Mouse (Mus musculus): ENCODE results near the gene Traf3. TPM values are rescaled to one million over a fixed set of nuclear protein-coding genes. Genes with fewer than 3 reads are reported as not detected.

Traf3 gene
- polyA plus RNA-seq, 1 experiment from 2014 or later = 4.4 TPM

- ATAC-seq (ENCODE audit: low FRiP score, low TSS enrichment) = no peak
These were observed 52.7 kb downstream of the Traf3 start for GRCm38 (mm10) chr12:111218867-111219266.

GRCm38 (mm10) chr12:111225197-111225780 lies 59.1 kb downstream of the Traf3 start:
- Histone ChIP-seq H3K27ac (replicated peaks) (no peak overlapping the region), H3K4me3 (ENCODE audit: low read depth, low read length) (no peak overlapping the region), H3K27me3 (ENCODE audit: control insufficient read depth, insufficient read depth, low read length) (no peaks in the 10 kb centered on the region), H3K9ac (ENCODE audit: low read length) (no peak overlapping the region), H3K4me2 (replicated peaks; ENCODE audit: low read depth) (no peak overlapping the region), H3K9me3 (ENCODE audit: control insufficient read depth, low read length) (no peaks in the 10 kb centered on the region), H3K4me1 (replicated peaks; ENCODE audit: control insufficient read depth, insufficient read depth) (no peaks in the 10 kb centered on the region), H3K36me3 (ENCODE audit: control insufficient read depth, insufficient read depth, low read length) (0 out of 2 replicates have a peak, but pooled peaks cover 6% of the 10 kb centered on the region)
- no peak for DNase-seq (ENCODE audit: low spot score)
- WGBS = 52% methylated on average over 10 of the region's 10 CpGs
- no peak for TF ChIP-seq EP300 (optimal IDR thresholded peaks at IDR 0.05)
- TF ChIP-seq CTCF (IDR thresholded peaks at IDR 0.05; ENCODE audit: low read depth) = peak; percentile 20; the same call in 1 of the 2 replicates
- no peak for ATAC-seq (ENCODE audit: low FRiP score, low TSS enrichment)

More at GRCm38 (mm10) chr12:111218867-111219266, 52.7 kb downstream of the Traf3 start:
- no peak for DNase-seq (ENCODE audit: low spot score)
- H3K9ac ChIP-seq (ENCODE audit: low read length) = no peak overlapping the region
- TF ChIP-seq EP300 (optimal IDR thresholded peaks at IDR 0.05) (no peak), CTCF (IDR thresholded peaks at IDR 0.05; ENCODE audit: low read depth) (no peak)
- 0 out of 2 replicates have a peak, but pooled peaks cover 6% of the 10 kb centered on the region for H3K36me3 ChIP-seq (ENCODE audit: control insufficient read depth, insufficient read depth, low read length)
- no peak overlapping the region for H3K27ac ChIP-seq (replicated peaks)
- no peaks in the 10 kb centered on the region for H3K4me1 ChIP-seq (replicated peaks; ENCODE audit: control insufficient read depth, insufficient read depth)
- no peaks in the 10 kb centered on the region for H3K27me3 ChIP-seq (ENCODE audit: control insufficient read depth, insufficient read depth, low read length)
- WGBS = 85% methylated on average over 6 of the region's 6 CpGs
- H3K9me3 ChIP-seq (ENCODE audit: control insufficient read depth, low read length) = no peaks in the 10 kb centered on the region; the same call in 1 of the 2 replicates
- H3K4me2 ChIP-seq (replicated peaks; ENCODE audit: low read depth) = no peak overlapping the region
- no peak overlapping the region for H3K4me3 ChIP-seq (ENCODE audit: low read depth, low read length)

- 64% methylated on average over 4 of the region's 4 CpGs for WGBS
- H3K36me3 ChIP-seq (ENCODE audit: control insufficient read depth, insufficient read depth, low read length) = no peaks in the 10 kb centered on the region
- no peak overlapping the region for H3K9ac ChIP-seq (ENCODE audit: low read length)
These were observed 61.2 kb downstream of the Traf3 start for GRCm38 (mm10) chr12:111227410-111227809.

GRCm38 (mm10) chr12:111228488-111228887 lies 62.3 kb downstream of the Traf3 start:
- 84% methylated on average over 5 of the region's 5 CpGs for WGBS
- no peaks in the 10 kb centered on the region for H3K9me3 ChIP-seq (ENCODE audit: control insufficient read depth, low read length)
- no peak overlapping the region for H3K4me2 ChIP-seq (replicated peaks; ENCODE audit: low read depth)
- DNase-seq (ENCODE audit: low spot score) = no peak
- H3K27ac ChIP-seq (replicated peaks) = no peak overlapping the region
- no peaks in the 10 kb centered on the region for H3K36me3 ChIP-seq (ENCODE audit: control insufficient read depth, insufficient read depth, low read length)
- H3K4me1 ChIP-seq (replicated peaks; ENCODE audit: control insufficient read depth, insufficient read depth) = no peaks in the 10 kb centered on the region
- no peak for ATAC-seq (ENCODE audit: low FRiP score, low TSS enrichment)
- no peaks in the 10 kb centered on the region for H3K27me3 ChIP-seq (ENCODE audit: control insufficient read depth, insufficient read depth, low read length)
- TF ChIP-seq EP300 (optimal IDR thresholded peaks at IDR 0.05) (no peak), CTCF (IDR thresholded peaks at IDR 0.05; ENCODE audit: low read depth) (no peak)
- H3K9ac ChIP-seq (ENCODE audit: low read length) = no peak overlapping the region
- no peak overlapping the region for H3K4me3 ChIP-seq (ENCODE audit: low read depth, low read length)

More at GRCm38 (mm10) chr12:111227410-111227809, 61.2 kb downstream of the Traf3 start:
- TF ChIP-seq EP300 (optimal IDR thresholded peaks at IDR 0.05) (no peak), CTCF (IDR thresholded peaks at IDR 0.05; ENCODE audit: low read depth) (no peak)
- Histone ChIP-seq H3K9me3 (ENCODE audit: control insufficient read depth, low read length) (no peaks in the 10 kb centered on the region), H3K27me3 (ENCODE audit: control insufficient read depth, insufficient read depth, low read length) (no peaks in the 10 kb centered on the region), H3K4me3 (ENCODE audit: low read depth, low read length) (no peak overlapping the region), H3K4me2 (replicated peaks; ENCODE audit: low read depth) (no peak overlapping the region), H3K4me1 (replicated peaks; ENCODE audit: control insufficient read depth, insufficient read depth) (no peaks in the 10 kb centered on the region), H3K27ac (replicated peaks) (no peak overlapping the region)
- ATAC-seq (ENCODE audit: low FRiP score, low TSS enrichment) (no peak), DNase-seq (ENCODE audit: low spot score) (no peak)

- no peak for DNase-seq (ENCODE audit: low spot score)
- no peak for TF ChIP-seq EP300 (optimal IDR thresholded peaks at IDR 0.05)
- TF ChIP-seq CTCF (IDR thresholded peaks at IDR 0.05; ENCODE audit: low read depth) = no peak
- Histone ChIP-seq H3K36me3 (ENCODE audit: control insufficient read depth, insufficient read depth, low read length) (no peaks in the 10 kb centered on the region), H3K4me3 (ENCODE audit: low read depth, low read length) (no peak overlapping the region), H3K9me3 (ENCODE audit: control insufficient read depth, low read length) (no peaks in the 10 kb centered on the region), H3K27me3 (ENCODE audit: control insufficient read depth, insufficient read depth, low read length) (no peaks in the 10 kb centered on the region), H3K4me2 (replicated peaks; ENCODE audit: low read depth) (no peak overlapping the region), H3K4me1 (replicated peaks; ENCODE audit: control insufficient read depth, insufficient read depth) (no peaks in the 10 kb centered on the region), H3K9ac (ENCODE audit: low read length) (no peak overlapping the region), H3K27ac (replicated peaks) (no peak overlapping the region)
- ATAC-seq (ENCODE audit: low FRiP score, low TSS enrichment) = no peak
- 85% methylated on average over 2 of the region's 2 CpGs for WGBS
These were observed 64.6 kb downstream of the Traf3 start for GRCm38 (mm10) chr12:111230793-111231192.

- 75% methylated on average over 4 of the region's 4 CpGs for WGBS
- DNase-seq (ENCODE audit: low spot score) (peak; percentile 26), ATAC-seq (ENCODE audit: low FRiP score, low TSS enrichment) (peak; percentile 67)
- Histone ChIP-seq H3K9me3 (ENCODE audit: control insufficient read depth, low read length) (no peaks in the 10 kb centered on the region), H3K9ac (ENCODE audit: low read length) (no peak overlapping the region), H3K36me3 (ENCODE audit: control insufficient read depth, insufficient read depth, low read length) (no peaks in the 10 kb centered on the region), H3K27me3 (ENCODE audit: control insufficient read depth, insufficient read depth, low read length) (no peaks in the 10 kb centered on the region), H3K4me3 (ENCODE audit: low read depth, low read length) (no peak overlapping the region), H3K27ac (replicated peaks) (peak overlapping the region; percentile 67; the same call in 1 of the 2 replicates), H3K4me2 (replicated peaks; ENCODE audit: low read depth) (no peak overlapping the region), H3K4me1 (replicated peaks; ENCODE audit: control insufficient read depth, insufficient read depth) (no peaks in the 10 kb centered on the region)
- no peak for TF ChIP-seq CTCF (IDR thresholded peaks at IDR 0.05; ENCODE audit: low read depth)
- no peak for TF ChIP-seq EP300 (optimal IDR thresholded peaks at IDR 0.05)
These were observed 67.6 kb downstream of the Traf3 start for GRCm38 (mm10) chr12:111233798-111234197.

Measured in stomach, postnatal 0 days (tissue).